Mouse (Mus musculus): ENCODE data around the gene Brd3os. TPM values are rescaled to one million over a fixed set of nuclear protein-coding genes. Genes with fewer than 3 reads are reported as not detected.
A peak's percentile ranks its signal among the peaks of the same experiment; 100 is the strongest.

The Brd3os gene
- polyA plus RNA-seq, 1 experiment from 2014 or later = 1.5 TPM

DNA sequence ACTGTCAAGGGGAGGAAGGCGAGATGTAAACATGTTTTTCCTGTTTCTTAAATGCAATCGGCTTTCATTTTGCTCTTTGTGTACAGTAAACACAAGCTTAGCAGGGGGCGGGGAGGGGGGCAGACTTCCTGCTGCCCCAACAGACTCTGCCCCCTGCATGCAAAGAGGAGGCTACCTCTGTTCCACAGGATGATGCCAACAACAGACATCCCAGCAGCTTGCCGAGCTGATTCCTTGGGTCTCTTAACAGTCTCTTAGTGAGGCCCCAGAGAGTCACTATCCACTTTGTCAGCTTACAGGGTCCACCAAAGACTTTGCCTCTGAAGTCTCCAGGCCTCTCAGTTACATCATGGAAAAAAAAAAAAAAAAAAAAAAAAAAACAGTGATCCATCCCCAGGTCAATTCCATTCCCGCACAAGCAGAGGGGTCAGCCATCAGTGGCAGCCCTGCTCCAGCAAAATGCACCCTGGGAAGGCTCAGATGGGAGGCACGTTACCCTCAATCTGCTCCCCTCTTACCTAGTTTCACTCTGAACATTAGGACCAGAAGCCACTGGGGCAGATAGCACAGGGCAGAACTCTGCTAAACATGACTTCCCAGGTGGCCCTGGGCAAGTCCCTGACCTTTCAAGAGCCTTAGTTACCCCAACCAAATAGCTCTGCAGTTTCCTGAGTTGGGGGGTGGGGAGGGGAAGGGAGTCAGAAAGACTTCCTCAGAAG, 37.6 kb upstream of the Brd3os start:
- H3K36me3 ChIP-seq (ENCODE audit: control insufficient read depth, insufficient read depth) = no peaks in the 10 kb centered on the region
- no peak for ATAC-seq
- H3K4me1 ChIP-seq (replicated peaks; ENCODE audit: control insufficient read depth, insufficient read depth, low read length) = peaks cover 12% of the 10 kb centered on the region; the same call in 1 of the 2 replicates
- 44% methylated on average over 6 of the region's 6 CpGs for WGBS
- TF ChIP-seq CTCF (IDR thresholded peaks at IDR 0.05; ENCODE audit: low read depth) = no peak
- no peak overlapping the region for H3K4me3 ChIP-seq (ENCODE audit: low read depth, low read length)
- H3K27ac ChIP-seq (ENCODE audit: low read depth, low read length) = no peak overlapping the region
- H3K9me3 ChIP-seq (ENCODE audit: control insufficient read depth) = no peaks in the 10 kb centered on the region
- H3K27me3 ChIP-seq (replicated peaks; ENCODE audit: control insufficient read depth, insufficient read depth, low read length) = no peaks in the 10 kb centered on the region
- no peak overlapping the region for H3K9ac ChIP-seq (ENCODE audit: low read depth, low read length)
- H3K4me2 ChIP-seq (replicated peaks; ENCODE audit: low read depth) = no peak overlapping the region

- no peak for ATAC-seq
- no peak for TF ChIP-seq CTCF (IDR thresholded peaks at IDR 0.05; ENCODE audit: low read depth)
- Histone ChIP-seq H3K36me3 (ENCODE audit: control insufficient read depth, insufficient read depth) (no peaks in the 10 kb centered on the region), H3K9ac (ENCODE audit: low read depth, low read length) (no peak overlapping the region), H3K27ac (ENCODE audit: low read depth, low read length) (no peak overlapping the region), H3K27me3 (replicated peaks; ENCODE audit: control insufficient read depth, insufficient read depth, low read length) (no peaks in the 10 kb centered on the region), H3K9me3 (ENCODE audit: control insufficient read depth) (no peaks in the 10 kb centered on the region), H3K4me1 (replicated peaks; ENCODE audit: control insufficient read depth, insufficient read depth, low read length) (peaks cover 12% of the 10 kb centered on the region; the same call in 1 of the 2 replicates), H3K4me3 (ENCODE audit: low read depth, low read length) (no peak overlapping the region), H3K4me2 (replicated peaks; ENCODE audit: low read depth) (no peak overlapping the region)
- WGBS = 45% methylated on average over 5 of the region's 5 CpGs
Observed at GRCm38 (mm10) chr2:27405094-27405884, 36.8 kb upstream of the Brd3os start.

- Histone ChIP-seq H3K9me3 (ENCODE audit: control insufficient read depth) (no peaks in the 10 kb centered on the region), H3K4me2 (replicated peaks; ENCODE audit: low read depth) (no peak overlapping the region), H3K27me3 (replicated peaks; ENCODE audit: control insufficient read depth, insufficient read depth, low read length) (no peaks in the 10 kb centered on the region), H3K9ac (ENCODE audit: low read depth, low read length) (no peak overlapping the region), H3K36me3 (ENCODE audit: control insufficient read depth, insufficient read depth) (no peaks in the 10 kb centered on the region), H3K4me1 (replicated peaks; ENCODE audit: control insufficient read depth, insufficient read depth, low read length) (peaks cover 12% of the 10 kb centered on the region; the same call in 1 of the 2 replicates), H3K4me3 (ENCODE audit: low read depth, low read length) (no peak overlapping the region), H3K27ac (ENCODE audit: low read depth, low read length) (no peak overlapping the region)
- no peak for ATAC-seq
- 87% methylated on average over 5 of the region's 5 CpGs for whole genome bisulfite sequencing
- TF ChIP-seq CTCF (IDR thresholded peaks at IDR 0.05; ENCODE audit: low read depth) = no peak
Observed at GRCm38 (mm10) chr2:27406928-27407327, 35.2 kb upstream of the Brd3os start.

GRCm38 (mm10) chr2:27408194-27408593, 33.9 kb upstream of the Brd3os start:
- Histone ChIP-seq H3K4me3 (ENCODE audit: low read depth, low read length) (no peak overlapping the region), H3K9me3 (ENCODE audit: control insufficient read depth) (no peaks in the 10 kb centered on the region), H3K4me2 (replicated peaks; ENCODE audit: low read depth) (no peak overlapping the region), H3K9ac (ENCODE audit: low read depth, low read length) (no peak overlapping the region), H3K27me3 (replicated peaks; ENCODE audit: control insufficient read depth, insufficient read depth, low read length) (no peaks in the 10 kb centered on the region), H3K4me1 (replicated peaks; ENCODE audit: control insufficient read depth, insufficient read depth, low read length) (peaks cover 18% of the 10 kb centered on the region), H3K27ac (ENCODE audit: low read depth, low read length) (no peak overlapping the region), H3K36me3 (ENCODE audit: control insufficient read depth, insufficient read depth) (no peaks in the 10 kb centered on the region)
- no peak for ATAC-seq
- WGBS = 79% methylated on average over 3 of the region's 3 CpGs
- no peak for TF ChIP-seq CTCF (IDR thresholded peaks at IDR 0.05; ENCODE audit: low read depth)

DNA sequence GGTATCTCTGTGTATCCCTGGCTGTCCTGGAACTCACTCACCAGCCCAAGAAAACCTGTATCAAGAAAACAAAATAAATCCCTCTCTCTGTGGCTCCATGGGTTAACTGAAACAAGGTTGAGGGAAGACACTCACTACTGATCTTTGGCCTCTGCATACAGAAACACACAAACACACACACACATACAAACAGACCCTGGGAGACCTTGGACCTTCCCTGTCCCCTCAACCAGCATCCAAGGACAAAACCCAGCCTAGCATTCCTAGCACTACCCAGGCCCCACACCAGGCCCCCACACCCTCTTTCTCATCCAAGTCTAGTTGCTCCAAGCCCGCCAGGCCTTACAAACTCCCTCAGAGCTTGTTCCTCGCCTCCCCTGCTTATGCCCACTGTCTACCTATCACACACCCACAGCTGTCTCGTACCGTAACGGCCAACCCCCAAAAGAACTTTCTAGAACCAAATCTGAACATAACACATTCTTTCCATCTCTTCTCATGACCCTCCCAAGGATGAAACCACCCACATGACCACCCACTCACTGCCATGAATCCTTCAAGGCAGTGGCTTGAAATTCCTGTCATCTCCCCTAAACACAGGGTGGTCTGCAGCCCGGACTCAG, 31.5 kb upstream of the Brd3os start:
- ATAC-seq = no peak
- H3K27me3 ChIP-seq (replicated peaks; ENCODE audit: control insufficient read depth, insufficient read depth, low read length) = no peaks in the 10 kb centered on the region
- peaks cover 15% of the 10 kb centered on the region for H3K4me1 ChIP-seq (replicated peaks; ENCODE audit: control insufficient read depth, insufficient read depth, low read length)
- no peak overlapping the region for H3K4me2 ChIP-seq (replicated peaks; ENCODE audit: low read depth)
- H3K27ac ChIP-seq (ENCODE audit: low read depth, low read length) = no peak overlapping the region
- no peaks in the 10 kb centered on the region for H3K36me3 ChIP-seq (ENCODE audit: control insufficient read depth, insufficient read depth)
- H3K4me3 ChIP-seq (ENCODE audit: low read depth, low read length) = no peak overlapping the region
- WGBS = 83% methylated on average over 6 of the region's 6 CpGs
- no peak for TF ChIP-seq CTCF (IDR thresholded peaks at IDR 0.05; ENCODE audit: low read depth)
- H3K9ac ChIP-seq (ENCODE audit: low read depth, low read length) = no peak overlapping the region
- H3K9me3 ChIP-seq (ENCODE audit: control insufficient read depth) = no peaks in the 10 kb centered on the region

- Histone ChIP-seq H3K9me3 (ENCODE audit: control insufficient read depth) (no peaks in the 10 kb centered on the region), H3K4me1 (replicated peaks; ENCODE audit: control insufficient read depth, insufficient read depth, low read length) (peaks cover 21% of the 10 kb centered on the region), H3K9ac (ENCODE audit: low read depth, low read length) (no peak overlapping the region), H3K27me3 (replicated peaks; ENCODE audit: control insufficient read depth, insufficient read depth, low read length) (no peaks in the 10 kb centered on the region), H3K4me3 (ENCODE audit: low read depth, low read length) (no peak overlapping the region), H3K27ac (ENCODE audit: low read depth, low read length) (peak overlapping the region; percentile 55; the same call in 1 of the 2 replicates), H3K4me2 (replicated peaks; ENCODE audit: low read depth) (0 out of 2 replicates have a peak overlapping the region, but pooled peaks have one; percentile 3), H3K36me3 (ENCODE audit: control insufficient read depth, insufficient read depth) (no peaks in the 10 kb centered on the region)
- TF ChIP-seq CTCF (IDR thresholded peaks at IDR 0.05; ENCODE audit: low read depth) = no peak
- no peak for ATAC-seq
- 15% methylated on average over 8 of the region's 8 CpGs for WGBS
Observed at GRCm38 (mm10) chr2:27411688-27412174, 30.4 kb upstream of the Brd3os start.

Data from intestine, postnatal 0 days (tissue).